Mouse (Mus musculus): Measurements from ENCODE around the gene Eif4e1b. TPM values are rescaled to one million over a fixed set of nuclear protein-coding genes. Genes with fewer than 3 reads are reported as not detected.

The Eif4e1b gene
- total and polyA plus RNA-seq, 2 experiments = not detected

DNA sequence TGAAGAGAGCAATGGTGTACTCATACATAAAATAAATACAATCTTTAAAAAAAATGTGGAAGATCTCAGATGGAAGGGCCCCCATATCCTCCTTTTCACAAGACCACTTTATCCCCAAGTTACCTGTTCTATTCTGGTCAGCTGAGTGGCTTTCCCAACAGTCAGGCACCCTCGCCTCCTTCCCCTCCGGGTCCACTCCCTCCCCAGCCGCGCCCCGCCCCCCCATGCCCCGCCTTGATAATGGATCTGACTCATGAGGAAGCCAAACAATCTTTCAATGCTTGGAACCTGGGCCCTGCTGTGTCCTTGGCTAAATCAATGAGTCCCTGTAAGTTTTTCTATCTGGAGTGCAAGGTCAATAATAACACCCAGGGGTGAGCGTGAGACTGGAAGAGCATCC is 44.2 kb downstream of the Eif4e1b start:
- Histone ChIP-seq H3K9ac (ENCODE audit: low read depth, low read length) (no peak overlapping the region), H3K27me3 (ENCODE audit: control insufficient read depth, insufficient read depth, low read length) (peaks cover 4% of the 10 kb centered on the region; the same call in 1 of the 2 replicates), H3K79me2 (ENCODE audit: control insufficient read depth, insufficient read depth, low read length) (no peaks in the 10 kb centered on the region), H3K27ac (replicated peaks; ENCODE audit: insufficient read depth, low read depth, low read length) (no peak overlapping the region), H3K4me3 (ENCODE audit: insufficient read depth, low read depth, low read length) (no peak overlapping the region), H3K4me1 (ENCODE audit: control insufficient read depth, insufficient read depth, low read length) (no peaks in the 10 kb centered on the region), H3K36me3 (ENCODE audit: control insufficient read depth, insufficient read depth, low read length) (no peaks in the 10 kb centered on the region)
- WGBS = 50% methylated on average over 7 of the region's 7 CpGs
- no peak for DNase-seq (ENCODE audit: extremely low read depth, low read depth, low spot score)
- TF ChIP-seq POLR2A (IDR thresholded peaks at IDR 0.05; ENCODE audit: extremely low read depth, insufficient read depth, low read length) = no peak
- no peak for TF ChIP-seq CTCF (IDR thresholded peaks at IDR 0.05; ENCODE audit: low read depth, low read length)

DNA sequence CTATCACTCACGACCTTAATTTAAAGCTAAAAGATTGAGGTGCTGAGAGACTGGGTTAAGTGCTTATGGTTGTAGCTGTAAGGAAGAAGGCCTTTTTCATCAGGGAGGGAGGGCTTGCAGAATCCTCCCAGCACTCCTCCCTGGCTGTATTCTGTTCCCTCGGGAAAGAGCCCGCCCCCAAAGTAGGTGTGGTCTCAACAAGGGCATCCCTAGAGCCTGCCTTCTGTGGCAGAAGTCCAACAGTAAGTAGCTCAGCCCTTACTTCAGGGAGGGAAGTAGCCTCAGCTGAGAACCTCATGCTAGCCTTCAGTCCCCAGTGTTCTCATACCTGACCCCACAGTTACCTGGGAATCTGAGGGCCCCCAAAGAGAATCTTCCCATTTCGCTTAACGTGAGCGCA is 44.7 kb downstream of the Eif4e1b start:
- Histone ChIP-seq H3K4me1 (ENCODE audit: control insufficient read depth, insufficient read depth, low read length) (no peaks in the 10 kb centered on the region), H3K4me3 (ENCODE audit: insufficient read depth, low read depth, low read length) (no peak overlapping the region), H3K27ac (replicated peaks; ENCODE audit: insufficient read depth, low read depth, low read length) (no peak overlapping the region), H3K79me2 (ENCODE audit: control insufficient read depth, insufficient read depth, low read length) (no peaks in the 10 kb centered on the region), H3K36me3 (ENCODE audit: control insufficient read depth, insufficient read depth, low read length) (no peaks in the 10 kb centered on the region), H3K9ac (ENCODE audit: low read depth, low read length) (no peak overlapping the region), H3K27me3 (ENCODE audit: control insufficient read depth, insufficient read depth, low read length) (peaks cover 4% of the 10 kb centered on the region; the same call in 1 of the 2 replicates)
- TF ChIP-seq CTCF (IDR thresholded peaks at IDR 0.05; ENCODE audit: low read depth, low read length) (no peak), POLR2A (IDR thresholded peaks at IDR 0.05; ENCODE audit: extremely low read depth, insufficient read depth, low read length) (no peak)
- 60% methylated on average over 6 of the region's 6 CpGs for WGBS
- peak; percentile 15 for DNase-seq (ENCODE audit: extremely low read depth, low read depth, low spot score)

DNA sequence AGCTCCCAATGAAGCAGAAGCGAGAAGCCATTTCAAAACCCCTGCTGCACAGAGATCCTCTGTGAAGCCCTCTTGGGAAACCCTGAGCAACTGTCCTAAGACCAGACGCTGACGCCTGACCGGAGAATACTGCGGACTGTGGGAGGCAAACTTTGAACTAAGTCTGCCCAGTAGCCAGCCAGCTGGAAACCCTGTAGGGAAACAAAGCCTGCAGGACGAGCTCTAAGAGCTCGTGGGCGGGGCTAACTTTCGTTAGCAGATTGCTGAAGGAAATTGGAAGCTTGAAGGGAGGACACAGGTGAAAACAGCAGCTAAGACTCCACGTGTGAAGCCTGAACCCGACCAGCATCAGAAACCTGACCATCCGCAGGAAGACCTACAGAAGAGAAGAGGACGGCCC is 45.7 kb downstream of the Eif4e1b start:
- H3K27me3 ChIP-seq (ENCODE audit: control insufficient read depth, insufficient read depth, low read length) = peaks cover 4% of the 10 kb centered on the region; the same call in 1 of the 2 replicates
- H3K4me3 ChIP-seq (ENCODE audit: insufficient read depth, low read depth, low read length) = no peak overlapping the region
- no peaks in the 10 kb centered on the region for H3K79me2 ChIP-seq (ENCODE audit: control insufficient read depth, insufficient read depth, low read length)
- TF ChIP-seq CTCF (IDR thresholded peaks at IDR 0.05; ENCODE audit: low read depth, low read length) (no peak), POLR2A (IDR thresholded peaks at IDR 0.05; ENCODE audit: extremely low read depth, insufficient read depth, low read length) (no peak)
- 7% methylated on average over 13 of the region's 13 CpGs for whole genome bisulfite sequencing
- no peak overlapping the region for H3K9ac ChIP-seq (ENCODE audit: low read depth, low read length)
- H3K36me3 ChIP-seq (ENCODE audit: control insufficient read depth, insufficient read depth, low read length) = no peaks in the 10 kb centered on the region
- no peak for DNase-seq (ENCODE audit: extremely low read depth, low read depth, low spot score)
- H3K4me1 ChIP-seq (ENCODE audit: control insufficient read depth, insufficient read depth, low read length) = no peaks in the 10 kb centered on the region
- no peak overlapping the region for H3K27ac ChIP-seq (replicated peaks; ENCODE audit: insufficient read depth, low read depth, low read length)

DNA sequence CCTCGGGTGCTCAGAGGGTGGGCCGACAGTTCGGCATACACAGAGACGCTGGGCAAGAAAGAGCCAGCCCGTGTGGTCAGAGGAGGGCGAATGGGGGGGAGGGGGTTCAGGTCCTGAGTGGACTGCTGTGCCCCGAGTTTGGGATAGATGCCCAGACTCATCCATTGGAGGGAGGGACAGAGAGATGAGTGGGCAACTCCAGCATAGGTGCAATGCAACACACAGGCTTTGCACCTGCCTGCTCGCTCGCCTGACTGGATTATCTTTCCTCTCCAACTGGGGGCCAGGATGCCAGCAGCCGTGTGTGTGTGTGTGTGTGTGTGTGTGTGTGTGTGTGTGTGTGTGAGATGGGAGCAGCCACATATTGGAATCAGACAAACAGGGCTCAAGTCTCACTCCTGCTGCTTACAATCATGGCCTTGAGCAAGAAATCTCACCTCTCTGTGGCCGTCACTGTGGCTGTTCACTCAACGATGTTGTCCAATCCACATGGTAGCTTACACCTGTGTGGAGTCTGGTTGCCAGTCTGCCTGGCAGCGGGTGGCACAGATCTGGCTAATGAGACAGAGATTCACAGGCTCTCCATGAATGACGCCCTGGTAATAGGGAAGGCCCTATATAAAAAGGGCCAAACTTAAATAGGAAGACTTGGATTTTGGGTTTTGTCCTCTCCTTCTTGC is 52.7 kb downstream of the Eif4e1b start:
- WGBS = 75% methylated on average over 14 of the region's 14 CpGs
- TF ChIP-seq POLR2A (IDR thresholded peaks at IDR 0.05; ENCODE audit: extremely low read depth, insufficient read depth, low read length) = no peak
- TF ChIP-seq CTCF (IDR thresholded peaks at IDR 0.05; ENCODE audit: low read depth, low read length) = no peak
- Histone ChIP-seq H3K27ac (replicated peaks; ENCODE audit: insufficient read depth, low read depth, low read length) (no peak overlapping the region), H3K36me3 (ENCODE audit: control insufficient read depth, insufficient read depth, low read length) (no peaks in the 10 kb centered on the region), H3K4me1 (ENCODE audit: control insufficient read depth, insufficient read depth, low read length) (no peaks in the 10 kb centered on the region), H3K4me3 (ENCODE audit: insufficient read depth, low read depth, low read length) (no peak overlapping the region), H3K79me2 (ENCODE audit: control insufficient read depth, insufficient read depth, low read length) (no peaks in the 10 kb centered on the region), H3K9ac (ENCODE audit: low read depth, low read length) (no peak overlapping the region), H3K27me3 (ENCODE audit: control insufficient read depth, insufficient read depth, low read length) (no peaks in the 10 kb centered on the region; the same call in 1 of the 2 replicates)
- no peak for DNase-seq (ENCODE audit: extremely low read depth, low read depth, low spot score)

DNA sequence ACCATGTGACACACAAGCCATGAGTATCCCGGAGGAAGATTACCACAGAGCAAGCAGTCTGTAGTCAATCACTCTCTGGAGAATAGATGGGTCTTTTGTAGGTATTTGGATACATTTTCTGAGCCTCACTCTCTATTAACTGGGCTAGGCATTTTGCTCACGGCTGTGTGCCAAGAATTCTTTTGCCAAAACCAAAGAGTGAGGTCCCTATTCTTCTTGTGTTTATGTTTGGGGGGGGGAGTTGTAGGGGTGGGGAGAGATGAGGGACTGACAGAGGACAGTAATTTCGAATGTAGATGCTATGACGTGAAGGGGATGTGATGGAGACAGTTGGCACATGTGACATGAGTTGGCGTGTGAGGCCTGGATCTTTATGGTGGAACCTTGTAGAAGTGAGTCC is 53.3 kb downstream of the Eif4e1b start:
- Histone ChIP-seq H3K27ac (replicated peaks; ENCODE audit: insufficient read depth, low read depth, low read length) (no peak overlapping the region), H3K9ac (ENCODE audit: low read depth, low read length) (no peak overlapping the region), H3K79me2 (ENCODE audit: control insufficient read depth, insufficient read depth, low read length) (no peaks in the 10 kb centered on the region), H3K4me3 (ENCODE audit: insufficient read depth, low read depth, low read length) (no peak overlapping the region), H3K4me1 (ENCODE audit: control insufficient read depth, insufficient read depth, low read length) (no peaks in the 10 kb centered on the region), H3K27me3 (ENCODE audit: control insufficient read depth, insufficient read depth, low read length) (no peaks in the 10 kb centered on the region; the same call in 1 of the 2 replicates), H3K36me3 (ENCODE audit: control insufficient read depth, insufficient read depth, low read length) (no peaks in the 10 kb centered on the region)
- 68% methylated on average over 5 of the region's 5 CpGs for WGBS
- no peak for DNase-seq (ENCODE audit: extremely low read depth, low read depth, low spot score)
- TF ChIP-seq POLR2A (IDR thresholded peaks at IDR 0.05; ENCODE audit: extremely low read depth, insufficient read depth, low read length) (no peak), CTCF (IDR thresholded peaks at IDR 0.05; ENCODE audit: low read depth, low read length) (no peak)

DNA sequence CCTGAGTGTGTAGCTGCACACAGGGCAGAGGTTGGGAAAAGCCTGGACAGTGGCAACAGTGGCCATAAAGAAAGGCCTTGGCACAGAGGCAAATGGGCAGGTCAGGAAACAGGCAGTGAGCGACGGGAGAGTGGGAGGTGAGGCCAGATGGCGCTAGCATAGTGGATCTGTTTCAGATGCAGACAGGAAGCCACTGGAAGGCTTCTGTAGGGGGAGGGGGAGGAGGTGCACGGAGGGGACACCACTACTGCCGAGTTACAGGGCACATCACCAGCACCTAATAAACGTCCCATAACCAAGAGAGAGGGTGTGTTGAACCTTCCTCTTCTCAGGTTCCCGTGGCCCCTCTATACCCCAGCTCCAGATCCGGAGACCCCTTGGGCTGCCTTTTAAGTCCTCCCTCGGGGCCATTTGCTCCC is 53.7 kb downstream of the Eif4e1b start:
- Histone ChIP-seq H3K4me3 (ENCODE audit: insufficient read depth, low read depth, low read length) (no peak overlapping the region), H3K27me3 (ENCODE audit: control insufficient read depth, insufficient read depth, low read length) (no peaks in the 10 kb centered on the region; the same call in 1 of the 2 replicates), H3K9ac (ENCODE audit: low read depth, low read length) (no peak overlapping the region), H3K27ac (replicated peaks; ENCODE audit: insufficient read depth, low read depth, low read length) (no peak overlapping the region), H3K79me2 (ENCODE audit: control insufficient read depth, insufficient read depth, low read length) (no peaks in the 10 kb centered on the region), H3K4me1 (ENCODE audit: control insufficient read depth, insufficient read depth, low read length) (no peaks in the 10 kb centered on the region), H3K36me3 (ENCODE audit: control insufficient read depth, insufficient read depth, low read length) (no peaks in the 10 kb centered on the region)
- DNase-seq (ENCODE audit: extremely low read depth, low read depth, low spot score) = no peak
- 24% methylated on average over 9 of the region's 9 CpGs for WGBS
- no peak for TF ChIP-seq POLR2A (IDR thresholded peaks at IDR 0.05; ENCODE audit: extremely low read depth, insufficient read depth, low read length)
- no peak for TF ChIP-seq CTCF (IDR thresholded peaks at IDR 0.05; ENCODE audit: low read depth, low read length)

Other genes with a start within 250 kb of the Eif4e1b start
- 24.1 and 24.2 TPM in 2 replicates for gene 4833439L19Rik, start 218.6 kb upstream of the Eif4e1b start, total RNA-seq (2014; rRNA removed)
- 52.5 and 54.3 TPM in 2 replicates for gene 4833439L19Rik, start 218.6 kb upstream of the Eif4e1b start, polyA plus RNA-seq (2012; rRNA removed)
- gene Arl10, start 209.0 kb upstream of the Eif4e1b start, total RNA-seq (2014; rRNA removed) = 4.2 and 5.6 TPM in 2 replicates
- gene Arl10, start 209.0 kb upstream of the Eif4e1b start, polyA plus RNA-seq (2012; rRNA removed) = 3.2 and 5.2 TPM in 2 replicates
- gene Nop16, start 193.9 kb upstream of the Eif4e1b start, total RNA-seq (2014; rRNA removed) = 15.0 and 15.8 TPM in 2 replicates
- gene Nop16, start 193.9 kb upstream of the Eif4e1b start, polyA plus RNA-seq (2012; rRNA removed) = 9.4 and 11.1 TPM in 2 replicates
- gene Higd2a, start 193.8 kb upstream of the Eif4e1b start, total RNA-seq (2014; rRNA removed) = 51.1 and 56.3 TPM in 2 replicates
- 98.7 and 133 TPM in 2 replicates for gene Higd2a, start 193.8 kb upstream of the Eif4e1b start, polyA plus RNA-seq (2012; rRNA removed)
- gene Cltb, start 172.7 kb upstream of the Eif4e1b start, total RNA-seq (2014; rRNA removed) = 19.0 and 24.8 TPM in 2 replicates
- gene Cltb, start 172.7 kb upstream of the Eif4e1b start, polyA plus RNA-seq (2012; rRNA removed) = 45.6 and 51.5 TPM in 2 replicates
- 25.1 and 29.9 TPM in 2 replicates for gene Faf2, start 162.2 kb upstream of the Eif4e1b start, total RNA-seq (2014; rRNA removed)
- 22.5 and 28.1 TPM in 2 replicates for gene Faf2, start 162.2 kb upstream of the Eif4e1b start, polyA plus RNA-seq (2012; rRNA removed)
- gene Rnf44, start 90.1 kb upstream of the Eif4e1b start, total RNA-seq (2014; rRNA removed) = 5.8 and 11.4 TPM in 2 replicates
- 86.1 and 87.9 TPM in 2 replicates for gene Rnf44, start 90.1 kb upstream of the Eif4e1b start, polyA plus RNA-seq (2012; rRNA removed)
- gene Cdhr2, start 82.5 kb upstream of the Eif4e1b start, total RNA-seq (2014; rRNA removed) = under 0.01 and 0.20 TPM in 2 replicates
- gene Cdhr2, start 82.5 kb upstream of the Eif4e1b start, polyA plus RNA-seq (2012; rRNA removed) = 0.15 and 0.18 TPM in 2 replicates
- gene Gprin1, start 34.1 kb upstream of the Eif4e1b start, total RNA-seq (2014; rRNA removed) = not detected in 2 replicates
- gene Gprin1, start 34.1 kb upstream of the Eif4e1b start, polyA plus RNA-seq (2012; rRNA removed) = not detected in 2 replicates
- gene Sncb, start 17.4 kb upstream of the Eif4e1b start, total RNA-seq (2014; rRNA removed) = not detected in 2 replicates
- not detected in 2 replicates for gene Sncb, start 17.4 kb upstream of the Eif4e1b start, polyA plus RNA-seq (2012; rRNA removed)
- 0.74 and 0.94 TPM in 2 replicates for gene Tspan17, start 5.4 kb downstream of the Eif4e1b start, total RNA-seq (2014; rRNA removed)
- gene Tspan17, start 5.4 kb downstream of the Eif4e1b start, polyA plus RNA-seq (2012; rRNA removed) = 1.4 and 2.4 TPM in 2 replicates
- gene Unc5a, start 165.4 kb downstream of the Eif4e1b start, total RNA-seq (2014; rRNA removed) = 0.46 and 0.81 TPM in 2 replicates
- 0.57 and 1.6 TPM in 2 replicates for gene Unc5a, start 165.4 kb downstream of the Eif4e1b start, polyA plus RNA-seq (2012; rRNA removed)
- gene Hk3, start 237.4 kb downstream of the Eif4e1b start, total RNA-seq (2014; rRNA removed) = 5.4 and 6.7 TPM in 2 replicates
- gene Hk3, start 237.4 kb downstream of the Eif4e1b start, polyA plus RNA-seq (2012; rRNA removed) = 1.8 and 4.1 TPM in 2 replicates

Data from liver, adult 2 months (tissue).